ENCODE assay signal across 9 mouse cellular contexts in the genomic region with DNA sequence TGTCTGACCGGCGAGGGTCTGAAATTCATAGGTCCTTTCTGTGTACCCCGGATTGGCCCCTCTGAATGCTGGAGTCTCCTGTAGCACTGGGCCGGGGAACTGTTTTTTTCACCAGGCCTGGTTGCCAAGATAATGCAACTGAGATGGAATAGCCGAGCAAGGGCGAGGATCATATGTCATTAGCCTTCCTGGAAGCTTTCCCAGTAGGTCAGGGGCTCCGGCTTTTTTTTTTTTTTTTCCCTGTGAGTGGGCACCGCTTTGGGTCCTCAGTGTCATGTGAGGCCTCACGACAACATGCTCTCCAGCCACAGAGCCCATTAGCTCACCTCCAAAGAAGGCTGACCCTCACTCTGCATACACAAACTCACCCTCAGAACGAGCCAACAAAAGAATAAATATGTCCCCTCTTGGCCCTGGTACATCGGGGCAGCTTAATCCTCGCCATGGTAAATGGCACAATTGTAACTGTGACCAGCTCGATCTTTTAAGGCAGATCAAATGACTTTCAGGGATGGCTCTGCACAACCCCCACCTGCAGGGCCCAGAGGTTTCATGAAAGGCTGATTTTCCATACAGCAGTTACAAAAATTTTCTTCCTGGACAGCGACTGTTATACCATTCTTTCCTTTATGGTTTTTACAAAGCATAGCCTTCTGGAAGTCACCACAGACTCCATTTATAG. TPM values are rescaled to one million over a fixed set of nuclear protein-coding genes. Genes with fewer than 3 reads are reported as not detected.
DNase-seq lines count a peak whose midpoint lies in the region; ATAC-seq and TF ChIP-seq lines count a peak whose summit lies in the region.
"Had no signal": no experiment of that assay in that cellular context is flagged by ENCODE, and none has a peak within 500 bp of the region (broad histone marks: within the 10 kb centered on the region; RNA-seq: fewer than 3 reads in every experiment).

No protein-coding gene starts in this region.

- H3K9ac ChIP-seq in embryonic facial prominence, embryonic 15.5 days, result no peak overlapping the region
- H3K9ac ChIP-seq in hindbrain, embryonic 11.5 days (ENCODE audit: low read depth, low read length), result no peak overlapping the region
- no peak overlapping the region for H3K9ac ChIP-seq in neural tube, embryonic 14.5 days (replicated peaks; ENCODE audit: low read depth, low read length)
- H3K9ac ChIP-seq: liver, embryonic 15.5 days had no signal

- ATAC-seq in embryonic facial prominence, embryonic 15.5 days (ENCODE audit: insufficient number of reproducible peaks, low FRiP score, low TSS enrichment, low read depth), result peak; percentile 53; the same call in 1 of the 2 replicates
- ATAC-seq in hindbrain, embryonic 11.5 days (ENCODE audit: low FRiP score), result no peak
- ATAC-seq in neural tube, embryonic 14.5 days (ENCODE audit: low read depth), result peak; percentile 33; the same call in 1 of the 2 replicates
- no peak for ATAC-seq in granulocyte monocyte progenitor cell, adult 5-6 weeks (replicated peaks; ENCODE audit: poor library complexity, severe bottlenecking)
- no peak for ATAC-seq in frontal cortex, adult (ENCODE audit: low TSS enrichment)

- no peak for TF ChIP-seq CTCF in lung, adult 2 months (IDR thresholded peaks at IDR 0.05; ENCODE audit: insufficient read depth, low read length)

- H3K36me3 ChIP-seq in embryonic facial prominence, embryonic 15.5 days, result no peaks in the 10 kb centered on the region
- H3K36me3 ChIP-seq in hindbrain, embryonic 11.5 days (ENCODE audit: control insufficient read depth, insufficient read depth, low read length), result no peaks in the 10 kb centered on the region
- H3K36me3 ChIP-seq in neural tube, embryonic 14.5 days (ENCODE audit: control insufficient read depth, insufficient read depth, low read length), result no peaks in the 10 kb centered on the region
- H3K36me3 ChIP-seq: liver, embryonic 15.5 days had no signal

- 62% methylated on average over 14 of the region's 14 CpGs for WGBS in lung, adult 2 months
- WGBS in embryonic facial prominence, embryonic 15.5 days, result 36% methylated on average over 14 of the region's 14 CpGs
- WGBS in hindbrain, embryonic 11.5 days, result 55% methylated on average over 14 of the region's 14 CpGs
- WGBS in neural tube, embryonic 14.5 days, result 44% methylated on average over 14 of the region's 14 CpGs

- DNase-seq in lung, postnatal 10 days, result peak; percentile 8
- DNase-seq in lung, adult 2 months, result no peak
- DNase-seq in hindbrain, embryonic 11.5 days (ENCODE audit: low spot score), result no peak
- DNase-seq in ovary, postnatal 14 days (ENCODE audit: low spot score), result no peak

- no peaks in the 10 kb centered on the region for H3K9me3 ChIP-seq in embryonic facial prominence, embryonic 15.5 days (replicated peaks)
- H3K9me3 ChIP-seq in hindbrain, embryonic 11.5 days (ENCODE audit: control insufficient read depth, low read length), result no peaks in the 10 kb centered on the region
- no peaks in the 10 kb centered on the region for H3K9me3 ChIP-seq in neural tube, embryonic 14.5 days (ENCODE audit: control insufficient read depth, low read length)
- H3K9me3 ChIP-seq: liver, embryonic 15.5 days had no signal

- H3K4me2 ChIP-seq in embryonic facial prominence, embryonic 15.5 days (replicated peaks), result peak overlapping the region; percentile 29; the same call in 1 of the 2 replicates
- H3K4me2 ChIP-seq in hindbrain, embryonic 11.5 days (replicated peaks; ENCODE audit: low read depth, low read length), result no peak overlapping the region
- H3K4me2 ChIP-seq in neural tube, embryonic 14.5 days (ENCODE audit: low read depth, low read length), result no peak overlapping the region
- H3K4me2 ChIP-seq: liver, embryonic 15.5 days had no signal

- H3K4me1 ChIP-seq in lung, adult 2 months (ENCODE audit: control insufficient read depth, insufficient read depth, low read length), result no peaks in the 10 kb centered on the region
- peaks cover 33% of the 10 kb centered on the region for H3K4me1 ChIP-seq in embryonic facial prominence, embryonic 15.5 days
- peaks cover 4% of the 10 kb centered on the region; the same call in 1 of the 2 replicates for H3K4me1 ChIP-seq in hindbrain, embryonic 11.5 days (replicated peaks; ENCODE audit: control insufficient read depth, insufficient read depth, low read length)
- H3K4me1 ChIP-seq in neural tube, embryonic 14.5 days (ENCODE audit: control insufficient read depth, insufficient read depth, low read length), result peaks cover 13% of the 10 kb centered on the region; the same call in 1 of the 2 replicates
- H3K4me1 ChIP-seq: liver, embryonic 15.5 days had no signal

- H3K27me3 ChIP-seq in embryonic facial prominence, embryonic 15.5 days, result no peaks in the 10 kb centered on the region
- no peaks in the 10 kb centered on the region for H3K27me3 ChIP-seq in hindbrain, embryonic 11.5 days (ENCODE audit: control insufficient read depth, insufficient read depth, low read length)
- H3K27me3 ChIP-seq in neural tube, embryonic 14.5 days (ENCODE audit: control insufficient read depth, insufficient read depth, low read length), result no peaks in the 10 kb centered on the region
- H3K27me3 ChIP-seq: liver, embryonic 15.5 days had no signal

- H3K4me3 ChIP-seq in lung, adult 2 months (replicated peaks; ENCODE audit: extremely low read depth, low read depth, low read length), result no peak overlapping the region
- H3K4me3 ChIP-seq in embryonic facial prominence, embryonic 15.5 days (replicated peaks), result no peak overlapping the region
- no peak overlapping the region for H3K4me3 ChIP-seq in hindbrain, embryonic 11.5 days (ENCODE audit: low read depth, low read length)
- H3K4me3 ChIP-seq in neural tube, embryonic 14.5 days (ENCODE audit: low read depth, low read length), result no peak overlapping the region
- H3K4me3 ChIP-seq: liver, embryonic 15.5 days had no signal

- H3K27ac ChIP-seq in embryonic facial prominence, embryonic 15.5 days (replicated peaks), result no peak overlapping the region; the same call in 1 of the 2 replicates
- H3K27ac ChIP-seq in hindbrain, embryonic 11.5 days (ENCODE audit: low read depth, low read length), result peak overlapping the region; percentile 58
- H3K27ac ChIP-seq in neural tube, embryonic 14.5 days (ENCODE audit: low read depth, low read length), result peak overlapping the region; percentile 22; the same call in 1 of the 2 replicates
- H3K27ac ChIP-seq: liver, embryonic 15.5 days had no signal

- no peak for TF ChIP-seq POLR2A in lung, adult 2 months (IDR thresholded peaks at IDR 0.05; ENCODE audit: borderline replicate concordance, extremely low read depth, low read depth, low read length)

RNA-seq across cellular contexts. Expression of gene Pbx1, which starts 44.3 kb away (rescaled TPM):
- polyA plus RNA-seq in lung, adult 2 months (2012; rRNA removed), result 45.2 and 56.8 TPM in 2 replicates
- polyA plus RNA-seq in embryonic facial prominence, embryonic 15.5 days (2015; fragmentation: Nextera tagmentation; extraction: Ambion mirVana), result 29.5 and 33.3 TPM in 2 replicates
- polyA plus RNA-seq in hindbrain, embryonic 11.5 days (2014; fragmentation: Nextera tagmentation; extraction: Ambion mirVana), result 49.0 and 59.2 TPM in 2 replicates
- 41.2 and 47.8 TPM in 2 replicates for polyA plus RNA-seq in neural tube, embryonic 14.5 days (2014; fragmentation: Nextera tagmentation; extraction: Ambion mirVana)
- total RNA-seq in granulocyte monocyte progenitor cell, adult 5-6 weeks (2014; fragmentation: Nextera tagmentation), result 4.9 and 8.2 TPM in 2 replicates
- 4.1 and 4.7 TPM in 2 replicates for total RNA-seq in granulocyte monocyte progenitor cell, adult 5-6 weeks (2017)

Comparison
In these comparisons a context has a peak if more than half of its experiments do, and no peak if none do; other contexts are left out.
1. ATAC-seq: peak in embryonic facial prominence, embryonic 15.5 days (single experiment) and neural tube, embryonic 14.5 days (single experiment); none in hindbrain, embryonic 11.5 days (single experiment), granulocyte monocyte progenitor cell, adult 5-6 weeks (single experiment) and frontal cortex, adult (single experiment).